Mouse (Mus musculus) limb, embryonic 10.5 days (tissue): Measurements from ENCODE around the gene Prcc. TPM values are rescaled to one million over a fixed set of nuclear protein-coding genes. Genes with fewer than 3 reads are reported as not detected.
"Not testable (repeated sequence)": the region's sequence is repeated elsewhere in the genome, so short reads cannot be mapped to it uniquely, and the experiment has no call there.

Source experiments
- DNase-seq: peaks from one replicate; pipeline ENCODE4 v3.0.0-alpha.2; 2017; ENCODE audit warnings: low spot score
- H3K27ac ChIP-seq: fragments of 300-500 bp; sonication (generic); 2 replicates; pipeline ENCODE4 v1.5.1; 2016; ENCODE audit warnings: mild to moderate bottlenecking
- H3K27me3 ChIP-seq: fragments of 300-500 bp; sonication (generic); 2 replicates; pipeline ENCODE4 v1.6.1; 2016; ENCODE audit warnings: low read depth, mild to moderate bottlenecking; ENCODE audit not compliant: poor library complexity, severe bottlenecking
- H3K36me3 ChIP-seq: fragments of 300-500 bp; sonication (generic); 2 replicates; pipeline ENCODE4 v1.6.1; 2016; ENCODE audit warnings: mild to moderate bottlenecking, moderate library complexity
- H3K4me1 ChIP-seq: fragments of 300-500 bp; sonication (generic); 2 replicates; pipeline ENCODE4 v1.6.1; 2016
- H3K4me3 ChIP-seq: fragments of 300-500 bp; sonication (generic); 2 replicates; pipeline ENCODE4 v1.5.1; 2016; ENCODE audit warnings: mild to moderate bottlenecking, moderate library complexity
- H3K9me3 ChIP-seq: fragments of 300-500 bp; sonication (generic); replicated peaks from 2 replicates; pipeline ENCODE4 v1.6.1; 2016; ENCODE audit warnings: mild to moderate bottlenecking
- WGBS: fragments of 180-500 bp; shearing (Covaris S2); methylation state at CpG from one replicate; pipeline ENCODE4 v1.1.7; 2016; 5-methylcytosine and 5-hydroxymethylcytosine counted together
- polyA plus RNA-seq: library from polyadenylated mRNA; unstranded; fragments of >200 nt; fragmentation: Nextera tagmentation; extraction: Ambion mirVana; gene quantifications from 2 replicates; pipeline ENCODE4 v1.2.1, GENCODE M21; 2016

Prcc gene
- polyA plus RNA-seq, 1 experiment from 2014 or later = 17.5 TPM

DNA sequence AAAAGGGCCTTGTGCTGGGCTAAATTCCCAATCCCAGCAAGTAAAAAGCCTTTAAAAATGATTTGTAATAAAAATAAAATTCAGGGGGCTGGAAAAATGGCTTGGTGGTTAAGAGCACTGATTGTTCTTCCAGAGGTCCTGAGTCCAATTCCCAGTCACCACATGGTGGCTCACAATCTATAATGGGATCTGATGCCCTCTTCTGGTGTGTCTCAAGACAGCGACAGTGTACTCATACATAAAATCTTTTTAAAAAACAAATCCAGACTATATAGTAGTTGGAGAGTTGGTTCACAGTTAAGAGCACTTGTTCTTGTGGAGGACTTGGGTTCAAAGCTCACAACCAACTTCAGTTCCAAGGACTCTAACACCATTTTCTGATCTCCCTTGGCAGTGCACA is 31.6 kb upstream of the Prcc start:
- 95% methylated on average over 1 of the region's 1 CpGs for WGBS
- Histone ChIP-seq H3K36me3 (peaks cover 63% of the 10 kb centered on the region), H3K4me1 (peaks cover 6% of the 10 kb centered on the region; the same call in 1 of the 2 replicates), H3K9me3 (no peaks in the 10 kb centered on the region), H3K27me3 (no peaks in the 10 kb centered on the region), H3K27ac (no peak overlapping the region), H3K4me3 (no peak overlapping the region)
- no peak for DNase-seq

DNA sequence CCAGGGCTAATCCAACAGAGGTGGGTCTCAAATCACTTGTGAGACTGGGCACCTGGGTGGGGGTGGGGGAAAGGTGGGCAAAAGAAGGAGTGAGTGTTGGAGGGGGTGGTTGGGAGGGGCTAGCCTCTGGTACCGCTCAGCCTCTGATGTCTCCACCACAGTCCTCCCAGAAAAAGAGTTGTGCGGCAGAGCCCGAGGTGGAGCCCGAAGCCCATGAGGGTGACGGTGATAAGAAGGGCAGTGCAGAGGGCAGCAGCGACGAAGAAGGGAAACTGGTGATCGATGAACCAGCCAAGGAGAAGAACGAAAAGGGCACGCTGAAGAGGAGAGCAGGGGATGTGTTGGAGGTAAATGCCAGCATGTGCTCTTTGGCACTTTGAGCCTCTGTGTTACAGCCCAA is 28.5 kb upstream of the Prcc start:
- no peak overlapping the region for H3K4me3 ChIP-seq
- DNase-seq = no peak
- no peak overlapping the region for H3K27ac ChIP-seq
- H3K4me1 ChIP-seq = peaks cover 27% of the 10 kb centered on the region
- WGBS = 98% methylated on average over 10 of the region's 10 CpGs
- H3K9me3 ChIP-seq = no peaks in the 10 kb centered on the region
- H3K27me3 ChIP-seq = no peaks in the 10 kb centered on the region
- H3K36me3 ChIP-seq = peaks cover 58% of the 10 kb centered on the region

DNA sequence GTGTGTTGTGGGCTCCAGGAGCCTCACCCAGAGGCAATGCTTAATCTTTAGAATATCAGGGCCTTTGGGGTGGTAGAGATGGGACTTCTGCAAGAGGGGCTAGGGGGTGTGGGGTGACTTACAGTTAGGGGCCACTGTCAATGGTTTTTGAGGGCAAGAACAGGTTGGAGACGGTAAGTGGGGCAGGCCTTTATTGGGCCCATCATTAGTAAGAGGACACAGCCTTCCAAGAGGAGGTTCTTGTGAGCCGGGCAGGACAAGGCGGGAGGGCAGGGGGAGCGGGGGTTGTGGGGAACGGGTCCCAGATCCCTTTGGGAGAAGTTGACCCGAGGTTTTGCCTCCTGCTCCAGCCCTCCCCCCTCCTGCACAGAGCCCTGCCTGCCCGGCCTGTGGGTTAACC is 28.1 kb upstream of the Prcc start:
- Histone ChIP-seq H3K4me3 (no peak overlapping the region), H3K27me3 (no peaks in the 10 kb centered on the region), H3K4me1 (peaks cover 31% of the 10 kb centered on the region), H3K36me3 (peaks cover 62% of the 10 kb centered on the region), H3K27ac (no peak overlapping the region), H3K9me3 (no peaks in the 10 kb centered on the region)
- DNase-seq = no peak
- WGBS = 83% methylated on average over 7 of the region's 7 CpGs

DNA sequence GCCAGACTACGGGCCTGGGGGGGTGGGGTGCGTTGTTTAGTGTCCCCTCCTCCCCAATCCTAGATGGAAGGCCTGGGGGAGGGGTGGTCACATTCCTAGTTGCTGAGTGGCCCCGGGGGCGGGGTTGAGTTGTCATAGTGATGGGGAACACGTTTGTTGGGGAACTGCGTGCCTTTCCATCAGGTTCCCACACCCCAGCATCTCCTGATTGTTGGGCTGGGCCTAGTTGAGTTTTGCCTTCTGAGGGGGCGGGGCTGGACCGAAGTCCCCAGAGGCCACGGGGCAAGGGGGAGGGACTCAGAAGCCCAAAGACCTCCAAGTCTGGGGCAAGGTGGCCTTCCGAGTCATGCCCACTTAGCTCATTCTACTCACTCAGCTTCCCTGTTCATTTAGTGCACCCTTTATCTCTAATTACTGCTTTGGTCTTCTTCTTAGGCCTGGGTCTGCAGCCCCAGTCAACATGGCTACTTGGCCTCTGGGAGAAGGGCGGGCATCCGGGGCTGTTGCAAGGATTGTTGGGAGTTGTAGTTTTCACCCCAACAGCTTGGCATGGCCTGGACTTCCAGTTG is 25.2 kb upstream of the Prcc start:
- Histone ChIP-seq H3K27ac (peak overlapping the region; percentile 87), H3K36me3 (peaks cover 42% of the 10 kb centered on the region), H3K4me1 (peaks cover 44% of the 10 kb centered on the region), H3K4me3 (peak overlapping the region; percentile 94), H3K9me3 (no peaks in the 10 kb centered on the region), H3K27me3 (no peaks in the 10 kb centered on the region)
- DNase-seq = peak; percentile 88
- WGBS = 8% methylated on average over 12 of the region's 12 CpGs

DNA sequence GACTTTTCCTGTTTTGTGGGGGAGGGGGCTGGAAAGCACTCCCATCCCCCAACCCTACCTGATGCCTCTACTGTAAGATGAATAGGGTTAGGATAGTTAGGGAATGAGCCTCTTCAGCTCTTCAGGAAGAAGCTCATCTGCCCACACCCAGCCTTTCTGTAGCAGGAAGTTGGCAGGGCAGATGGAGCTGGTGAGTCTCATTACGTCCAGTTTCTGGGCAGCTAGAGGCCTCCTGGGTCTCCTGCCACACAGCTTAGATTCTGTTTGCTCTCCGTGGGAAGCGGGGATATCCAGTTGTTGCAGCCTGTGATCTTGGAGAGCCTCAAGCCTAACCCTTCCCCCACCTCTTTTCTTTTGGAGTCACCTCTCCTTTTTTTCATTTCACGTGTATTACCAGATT is 24.5 kb upstream of the Prcc start:
- peaks cover 44% of the 10 kb centered on the region for H3K4me1 ChIP-seq
- H3K4me3 ChIP-seq = peak overlapping the region; percentile 94
- 7% methylated on average over 4 of the region's 4 CpGs for WGBS
- no peak for DNase-seq
- H3K27me3 ChIP-seq = no peaks in the 10 kb centered on the region
- no peaks in the 10 kb centered on the region for H3K9me3 ChIP-seq
- H3K36me3 ChIP-seq = peaks cover 34% of the 10 kb centered on the region
- peak overlapping the region; percentile 87 for H3K27ac ChIP-seq

DNA sequence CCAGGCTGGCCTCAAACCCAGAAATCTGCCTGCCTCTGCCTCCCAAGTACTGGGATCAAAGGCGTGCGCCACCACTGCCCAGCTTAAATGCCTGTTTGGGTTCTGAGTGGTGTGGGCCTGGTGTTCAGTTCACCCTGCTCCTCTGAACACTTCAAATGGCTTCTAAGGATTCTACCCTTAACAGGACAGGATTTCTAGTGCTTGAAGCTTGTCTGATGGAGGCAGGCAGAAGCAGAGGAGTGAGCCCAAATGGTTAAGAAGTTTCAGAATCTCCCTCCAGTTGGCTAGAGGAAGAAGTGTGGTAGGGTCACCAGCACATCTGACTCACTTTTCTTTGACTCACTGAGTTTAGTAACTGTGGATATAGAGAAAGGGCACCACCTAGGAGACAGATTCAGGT is 24.0 kb upstream of the Prcc start:
- 83% methylated on average over 2 of the region's 2 CpGs for WGBS
- Histone ChIP-seq H3K27ac (peak overlapping the region; percentile 87), H3K27me3 (no peaks in the 10 kb centered on the region), H3K9me3 (no peaks in the 10 kb centered on the region), H3K36me3 (peaks cover 29% of the 10 kb centered on the region), H3K4me1 (peaks cover 44% of the 10 kb centered on the region), H3K4me3 (peak overlapping the region; percentile 94)
- no peak for DNase-seq

DNA sequence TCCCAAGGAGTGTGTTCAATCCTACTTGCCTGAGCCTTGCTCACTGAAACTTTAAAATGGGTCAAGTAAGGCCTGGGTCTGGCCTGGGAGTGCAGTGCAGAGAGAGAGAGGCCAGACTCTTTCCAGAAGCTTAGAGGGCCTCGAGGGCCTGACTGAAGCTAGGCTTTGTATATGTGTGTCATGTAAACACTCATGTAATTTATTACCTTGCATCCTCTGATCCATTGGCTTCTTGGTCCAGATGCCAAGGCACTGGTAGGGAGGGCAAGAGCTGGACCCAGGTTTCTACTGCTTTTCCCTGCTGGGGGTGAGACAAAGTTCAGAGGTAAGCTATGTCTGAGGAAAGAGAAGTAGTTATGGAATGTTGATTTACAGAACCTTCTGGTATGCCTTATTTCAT is 22.5 kb upstream of the Prcc start:
- Histone ChIP-seq H3K36me3 (peaks cover 15% of the 10 kb centered on the region), H3K27me3 (no peaks in the 10 kb centered on the region), H3K27ac (peak overlapping the region; percentile 98), H3K4me1 (peaks cover 50% of the 10 kb centered on the region), H3K9me3 (no peaks in the 10 kb centered on the region), H3K4me3 (peak overlapping the region; percentile 94)
- 0% methylated on average over 1 of the region's 1 CpGs for WGBS
- no peak for DNase-seq

DNA sequence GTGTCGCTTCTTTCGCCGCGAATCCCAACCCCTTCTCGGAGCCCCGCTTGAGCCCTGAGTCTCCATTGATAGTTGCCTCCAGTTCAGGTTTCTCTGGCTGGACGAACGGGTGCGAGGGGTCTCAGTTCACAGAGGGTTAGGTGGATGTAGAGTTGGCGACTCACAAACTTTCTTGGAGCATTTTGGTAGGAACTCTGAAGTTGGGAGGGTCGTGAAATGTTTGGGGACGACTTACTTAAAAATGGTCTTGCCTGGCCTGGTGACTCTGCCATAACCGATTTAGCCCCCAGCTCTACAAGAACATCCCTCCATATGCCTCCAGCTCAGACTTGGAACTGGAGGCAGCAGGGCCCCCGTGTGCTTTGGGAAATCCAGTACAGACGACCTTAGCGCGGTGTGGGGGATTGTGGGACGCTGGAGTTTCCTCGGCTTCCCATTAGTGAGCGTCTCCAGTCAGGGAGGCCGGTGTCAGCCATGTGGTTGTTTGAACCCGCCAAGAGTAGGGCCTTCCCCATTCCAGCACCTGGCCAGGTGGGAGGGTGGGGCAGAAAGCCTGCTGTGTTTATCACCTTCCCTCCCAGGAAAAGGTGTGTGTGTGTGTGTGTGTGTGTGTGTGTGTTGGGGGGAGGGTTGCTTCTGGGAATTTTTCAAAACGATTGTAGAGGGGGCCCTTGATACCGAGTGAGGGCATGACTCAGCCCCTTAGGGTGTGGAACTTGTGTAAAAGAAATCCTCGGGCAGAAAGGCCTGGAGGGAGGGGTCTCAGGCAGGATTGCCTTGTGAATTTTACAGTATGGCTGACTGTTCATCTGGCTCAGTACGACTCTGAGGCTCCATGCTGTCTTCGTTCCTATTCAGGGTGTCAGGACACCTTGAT is 21.8 kb upstream of the Prcc start:
- Histone ChIP-seq H3K27me3 (no peaks in the 10 kb centered on the region), H3K4me3 (peak overlapping the region; percentile 94), H3K9me3 (no peaks in the 10 kb centered on the region), H3K27ac (peak overlapping the region; percentile 98), H3K4me1 (peaks cover 50% of the 10 kb centered on the region), H3K36me3 (peaks cover 9% of the 10 kb centered on the region)
- under 1% methylated on average over 27 of the region's 27 CpGs for WGBS
- peak; percentile 71 for DNase-seq

DNA sequence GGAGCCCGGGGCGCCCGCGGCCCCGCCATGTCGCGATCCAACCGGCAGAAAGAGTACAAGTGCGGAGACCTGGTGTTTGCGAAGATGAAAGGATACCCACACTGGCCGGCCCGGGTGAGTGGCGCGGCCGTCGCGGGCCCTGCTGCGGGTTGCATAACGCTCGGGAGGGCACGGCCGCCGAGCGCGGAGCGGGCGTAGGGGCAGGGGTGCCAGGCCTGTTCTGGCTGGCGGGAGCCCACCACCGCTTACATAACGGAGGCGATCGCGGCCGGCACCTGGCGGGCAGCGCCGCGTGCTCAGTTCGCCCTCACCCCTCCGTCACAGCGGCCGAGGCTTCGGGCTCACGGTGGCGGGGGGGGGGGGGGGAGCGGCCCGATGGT is 21.2 kb upstream of the Prcc start:
- H3K4me3 ChIP-seq = peak overlapping the region; percentile 94
- DNase-seq = no peak
- peak overlapping the region; percentile 98 for H3K27ac ChIP-seq
- WGBS = under 1% methylated on average over 39 of the region's 47 CpGs
- H3K4me1 ChIP-seq = peaks cover 50% of the 10 kb centered on the region
- peaks cover 9% of the 10 kb centered on the region for H3K36me3 ChIP-seq
- H3K27me3 ChIP-seq = no peaks in the 10 kb centered on the region
- H3K9me3 ChIP-seq = no peaks in the 10 kb centered on the region

DNA sequence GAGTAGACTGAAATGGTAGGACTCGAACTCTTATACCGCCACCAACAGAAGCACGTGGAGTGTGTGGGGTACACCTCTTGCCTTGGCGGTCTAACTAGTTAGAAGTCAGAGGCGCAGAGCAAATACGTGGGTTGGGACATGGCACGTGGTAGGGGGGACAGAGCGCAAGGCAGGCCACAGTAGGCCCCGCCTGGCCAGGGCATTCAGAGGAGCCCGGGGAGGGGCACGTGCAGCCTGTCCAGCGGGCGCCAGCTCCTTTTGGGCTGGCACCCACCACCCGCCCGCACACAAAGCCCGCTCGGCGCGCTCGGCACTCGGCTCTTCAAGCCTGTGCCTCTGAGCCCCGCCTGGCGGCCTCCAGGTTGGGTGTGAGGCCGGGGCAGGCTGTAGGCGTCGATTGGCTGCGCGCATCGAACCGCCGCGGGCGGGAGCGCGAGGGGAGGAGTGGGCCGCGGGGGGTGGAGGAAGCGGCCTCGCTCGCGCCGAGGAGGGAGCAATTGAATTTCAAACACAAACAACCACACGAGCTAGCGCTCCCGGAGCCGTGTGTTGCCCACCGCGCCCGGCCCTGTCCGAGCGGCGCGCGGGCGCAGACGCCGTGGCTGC is 20.6 kb upstream of the Prcc start, which contains the start of gene Hdgf:
Gene Hdgf (plus strand): TSS at position 442 of the 606 bp plus-strand sequence.
- Histone ChIP-seq H3K4me1 (peaks cover 44% of the 10 kb centered on the region), H3K4me3 (peak within 1 kb of the TSS; percentile 94), H3K27me3 (no peaks in the 10 kb centered on the region), H3K9me3 (no peaks in the 10 kb centered on the region), H3K27ac (peak within 1 kb of the TSS; percentile 98), H3K36me3 (peaks cover 6% of the 10 kb centered on the region)
- WGBS = 1% methylated on average over 57 of the region's 57 CpGs
- peak; percentile 97 for DNase-seq

DNA sequence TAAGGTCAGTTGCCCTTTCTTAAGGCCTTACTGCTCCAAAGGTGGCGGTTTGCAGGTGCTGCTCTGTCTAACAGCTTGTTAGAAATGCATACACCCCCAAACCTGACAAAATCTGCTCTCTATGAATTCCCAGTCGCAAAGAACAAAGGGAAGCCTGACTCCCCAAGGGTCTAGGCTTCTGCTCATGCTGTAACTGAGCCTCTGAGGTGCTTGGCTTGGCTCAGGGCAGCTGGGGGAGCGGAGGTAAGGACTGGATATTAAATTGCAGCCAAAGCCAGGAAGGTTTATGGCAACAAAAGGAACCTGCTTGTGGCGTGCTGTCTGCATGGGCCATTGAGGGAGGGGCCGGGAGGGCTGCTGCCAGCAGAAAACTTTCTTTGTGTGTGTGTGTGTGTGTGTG is 18.4 kb upstream of the Prcc start:
- H3K36me3 ChIP-seq = peaks cover 5% of the 10 kb centered on the region; the same call in 1 of the 2 replicates
- DNase-seq = no peak
- no peak overlapping the region for H3K4me3 ChIP-seq
- 52% methylated on average over 5 of the region's 5 CpGs for WGBS
- H3K27me3 ChIP-seq = no peaks in the 10 kb centered on the region
- H3K27ac ChIP-seq = peak overlapping the region; percentile 72
- H3K4me1 ChIP-seq = peaks cover 22% of the 10 kb centered on the region
- H3K9me3 ChIP-seq = no peaks in the 10 kb centered on the region

DNA sequence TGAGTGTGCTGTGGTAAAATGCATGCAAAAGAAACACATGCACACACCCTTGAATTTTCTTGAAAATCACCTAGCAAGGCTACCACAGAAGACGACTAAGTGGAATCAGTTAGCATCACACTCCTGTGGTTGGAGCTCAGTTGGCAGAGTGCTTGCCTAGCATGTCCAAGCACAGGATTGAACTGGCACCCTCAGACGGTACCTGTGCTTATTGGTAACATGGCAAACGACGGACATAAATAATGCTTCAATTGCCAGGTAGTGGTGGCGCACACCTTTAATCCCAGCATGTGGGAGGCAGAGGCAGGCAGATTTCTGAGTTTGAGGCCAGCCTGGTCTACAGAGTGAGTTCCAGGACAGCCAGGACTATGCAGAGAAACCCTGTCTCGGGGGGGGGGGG is 16.6 kb upstream of the Prcc start:
- H3K36me3 ChIP-seq, H3K27me3 ChIP-seq, DNase-seq, H3K9me3 ChIP-seq, H3K27ac ChIP-seq, H3K4me1 ChIP-seq, H3K4me3 ChIP-seq: not testable (repeated sequence)
- WGBS = 87% methylated on average over 5 of the region's 6 CpGs

DNA sequence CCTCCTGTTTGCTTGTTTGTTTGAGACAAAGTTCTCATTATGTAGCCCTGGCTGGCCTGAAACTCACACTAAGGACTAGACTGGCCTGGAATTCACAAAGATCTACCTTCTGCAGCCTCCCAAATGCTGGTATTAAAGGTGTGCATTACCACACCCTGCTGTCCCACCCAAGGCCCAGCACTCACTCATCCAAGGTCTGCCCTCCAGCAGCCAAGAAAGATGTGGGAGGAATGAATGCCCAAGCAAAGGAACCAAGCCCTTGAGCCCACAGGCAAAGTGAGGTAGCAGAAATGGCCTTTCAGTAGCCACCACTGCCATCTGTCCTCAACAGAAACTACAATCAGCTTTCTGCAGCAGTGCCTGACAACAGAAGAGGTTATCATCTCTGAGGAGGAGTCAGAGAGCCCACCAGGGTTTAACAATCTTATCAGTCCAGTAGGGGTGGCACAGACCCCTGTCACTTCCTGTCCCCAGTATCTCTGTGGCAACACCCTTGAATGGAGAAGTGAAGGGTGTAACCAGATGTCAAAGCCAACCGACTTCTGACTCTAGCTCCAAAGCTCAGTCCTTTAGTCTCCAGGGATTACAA is 15.7 kb upstream of the Prcc start:
- H3K27ac ChIP-seq = peak overlapping the region; percentile 25; the same call in 1 of the 2 replicates
- no peaks in the 10 kb centered on the region for H3K36me3 ChIP-seq
- no peaks in the 10 kb centered on the region for H3K27me3 ChIP-seq
- no peak for DNase-seq
- WGBS = 49% methylated on average over 1 of the region's 1 CpGs
- no peaks in the 10 kb centered on the region for H3K9me3 ChIP-seq
- no peak overlapping the region for H3K4me3 ChIP-seq
- H3K4me1 ChIP-seq = peaks cover 10% of the 10 kb centered on the region
